Mouse (Mus musculus) intestine, embryonic 16.5 days (tissue): Measurements from ENCODE around the gene Slc22a8. TPM values are rescaled to one million over a fixed set of nuclear protein-coding genes. Genes with fewer than 3 reads are reported as not detected.
A peak's percentile ranks its signal among the peaks of the same experiment; 100 is the strongest.

Experiments used
- ATAC-seq: fragments of 200-750 bp; cut with Nextera tagmentation; 2 replicates; pipeline ENCODE4 v1.8.0; 2017; ENCODE audit warnings: moderate TSS enrichment, moderate library complexity
- H3K27ac ChIP-seq: fragments of 300-500 bp; sonication (generic); 2 replicates; pipeline ENCODE4 v1.5.1; 2014; ENCODE audit warnings: mild to moderate bottlenecking, low read length
- H3K27me3 ChIP-seq: fragments of 300-500 bp; sonication (generic); replicated peaks from 2 replicates; pipeline ENCODE4 v1.6.1; 2014; ENCODE audit warnings: low read length, control low read depth, mixed read lengths; ENCODE audit not compliant: control insufficient read depth, insufficient read depth
- H3K36me3 ChIP-seq: fragments of 300-500 bp; sonication (generic); 2 replicates; pipeline ENCODE4 v1.6.1; 2014; ENCODE audit warnings: low read length, control low read depth; ENCODE audit not compliant: control insufficient read depth, insufficient read depth
- H3K4me1 ChIP-seq: fragments of 300-500 bp; sonication (generic); 2 replicates; pipeline ENCODE4 v1.6.1; 2014; ENCODE audit warnings: low read length, control low read depth, mixed read lengths; ENCODE audit not compliant: control insufficient read depth, insufficient read depth
- H3K4me2 ChIP-seq: fragments of 300-500 bp; sonication (generic); 2 replicates; pipeline ENCODE4 v1.6.1; 2014; ENCODE audit warnings: low read depth, low read length, control low read depth
- H3K4me3 ChIP-seq: fragments of 300-500 bp; sonication (generic); 2 replicates; pipeline ENCODE4 v1.5.1; 2014; ENCODE audit warnings: mild to moderate bottlenecking, low read length
- H3K9ac ChIP-seq: fragments of 300-500 bp; sonication (generic); 2 replicates; pipeline ENCODE4 v1.6.1; 2014; ENCODE audit warnings: low read depth, low read length
- H3K9me3 ChIP-seq: fragments of 300-500 bp; sonication (generic); 2 replicates; pipeline ENCODE4 v1.6.1; 2016; ENCODE audit warnings: low read length, control low read depth; ENCODE audit not compliant: control insufficient read depth
- WGBS: fragments of 180-500 bp; shearing (Covaris S2); extraction: QIAGEN DNeasy Blood & Tissue Kit; methylation state at CpG from one replicate; pipeline ENCODE4 v1.1.7; 2014; 5-methylcytosine and 5-hydroxymethylcytosine counted together
- polyA plus RNA-seq: library from polyadenylated mRNA; unstranded; fragments of >200 nt; fragmentation: Nextera tagmentation; extraction: Ambion mirVana; gene quantifications from 2 replicates; pipeline ENCODE4 v1.2.1, GENCODE M21; 2015

The Slc22a8 gene
- polyA plus RNA-seq, 1 experiment from 2014 or later: 0.04 TPM

GRCm38 (mm10) chr19:8592873-8593408, 1.9 kb downstream of the Slc22a8 start:
- Histone ChIP-seq H3K27ac (no peak overlapping the region), H3K4me1 (0 out of 2 replicates have a peak, but pooled peaks cover 5% of the 10 kb centered on the region), H3K4me2 (no peak overlapping the region), H3K4me3 (no peak overlapping the region), H3K9me3 (no peaks in the 10 kb centered on the region), H3K9ac (no peak overlapping the region), H3K36me3 (no peaks in the 10 kb centered on the region), H3K27me3 (no peaks in the 10 kb centered on the region)
- ATAC-seq: no peak
- 54% methylated on average over 6 of the region's 6 CpGs for WGBS

DNA sequence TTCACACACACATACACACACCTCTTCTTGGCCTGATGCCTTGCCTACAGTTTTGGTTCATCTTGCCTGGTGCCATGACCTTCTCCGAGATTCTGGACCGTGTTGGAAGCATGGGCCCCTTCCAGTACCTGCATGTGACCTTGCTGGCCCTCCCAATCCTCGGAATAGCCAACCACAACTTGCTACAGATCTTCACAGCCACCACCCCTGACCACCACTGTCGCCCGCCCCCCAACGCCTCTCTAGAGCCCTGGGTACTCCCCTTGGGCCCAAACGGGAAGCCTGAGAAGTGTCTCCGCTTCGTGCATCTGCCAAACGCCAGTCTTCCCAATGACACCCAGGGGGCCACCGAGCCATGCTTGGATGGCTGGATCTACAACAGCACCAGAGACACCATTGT, 2.8 kb downstream of the Slc22a8 start:
- Histone ChIP-seq H3K9ac (no peak overlapping the region), H3K4me2 (no peak overlapping the region), H3K4me1 (0 out of 2 replicates have a peak, but pooled peaks cover 5% of the 10 kb centered on the region), H3K4me3 (no peak overlapping the region), H3K27ac (no peak overlapping the region), H3K36me3 (no peaks in the 10 kb centered on the region), H3K9me3 (no peaks in the 10 kb centered on the region), H3K27me3 (no peaks in the 10 kb centered on the region)
- ATAC-seq: no peak
- WGBS: 84% methylated on average over 11 of the region's 11 CpGs

- 0% methylated on average over 1 of the region's 1 CpGs for WGBS
- Histone ChIP-seq H3K4me1 (0 out of 2 replicates have a peak, but pooled peaks cover 5% of the 10 kb centered on the region), H3K36me3 (no peaks in the 10 kb centered on the region), H3K9ac (no peak overlapping the region), H3K9me3 (no peaks in the 10 kb centered on the region), H3K27ac (no peak overlapping the region), H3K27me3 (no peaks in the 10 kb centered on the region), H3K4me2 (no peak overlapping the region), H3K4me3 (no peak overlapping the region)
- ATAC-seq: 0 out of 2 replicates have a peak, but pooled peaks have one; percentile 36
These were observed 3.5 kb downstream of the Slc22a8 start for GRCm38 (mm10) chr19:8594518-8594917.

DNA sequence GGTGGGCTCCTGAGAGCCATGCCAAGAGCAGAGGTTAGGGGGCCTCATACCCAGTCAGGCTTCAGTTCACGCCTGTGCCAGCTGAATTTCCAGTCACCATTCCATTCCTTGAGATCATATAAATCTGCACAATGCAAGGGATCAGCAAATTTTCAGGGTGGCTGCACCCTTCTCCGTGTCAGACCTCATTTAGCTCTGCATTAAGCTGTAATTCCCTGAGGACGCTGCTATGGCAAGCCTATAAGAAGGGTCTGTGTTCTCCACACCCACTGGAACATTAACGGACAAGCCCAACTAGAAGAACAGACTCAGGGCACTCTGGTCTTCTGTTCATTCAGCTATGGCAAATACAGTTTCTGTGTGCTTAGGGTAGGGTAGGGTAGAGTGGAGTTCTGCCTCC, 6.2 kb downstream of the Slc22a8 start:
- 74% methylated on average over 4 of the region's 4 CpGs for WGBS
- H3K9me3 ChIP-seq: no peaks in the 10 kb centered on the region
- H3K9ac ChIP-seq: no peak overlapping the region
- H3K4me2 ChIP-seq: no peak overlapping the region
- H3K4me3 ChIP-seq: no peak overlapping the region
- ATAC-seq: no peak
- H3K27me3 ChIP-seq: no peaks in the 10 kb centered on the region
- no peak overlapping the region for H3K27ac ChIP-seq
- H3K4me1 ChIP-seq: 0 out of 2 replicates have a peak, but pooled peaks cover 5% of the 10 kb centered on the region
- no peaks in the 10 kb centered on the region for H3K36me3 ChIP-seq

- Histone ChIP-seq H3K27me3 (no peaks in the 10 kb centered on the region), H3K4me2 (no peak overlapping the region), H3K9ac (no peak overlapping the region), H3K9me3 (no peaks in the 10 kb centered on the region), H3K27ac (no peak overlapping the region), H3K4me3 (no peak overlapping the region), H3K36me3 (no peaks in the 10 kb centered on the region), H3K4me1 (0 out of 2 replicates have a peak, but pooled peaks cover 3% of the 10 kb centered on the region)
- WGBS: 71% methylated on average over 2 of the region's 2 CpGs
- ATAC-seq: no peak
These were observed 8.2 kb downstream of the Slc22a8 start for GRCm38 (mm10) chr19:8599229-8599628.

DNA sequence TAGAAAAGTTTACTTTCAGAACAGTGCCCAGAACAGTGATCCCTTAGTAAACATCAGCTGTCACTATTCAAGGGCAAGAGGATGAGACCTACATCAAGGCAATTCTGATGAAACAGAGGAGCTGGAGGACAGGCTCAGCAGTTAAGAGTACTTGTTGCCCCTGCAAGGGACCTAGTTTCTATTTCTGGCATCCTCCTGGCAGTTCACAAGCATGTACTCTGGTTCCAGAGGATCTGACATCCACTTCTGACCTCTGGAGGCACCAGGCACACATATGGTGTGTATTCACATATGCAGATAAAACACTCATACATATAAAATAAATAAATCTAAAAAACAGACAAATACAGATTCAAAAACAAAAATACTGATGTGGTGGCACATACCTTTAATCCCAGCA, 10.9 kb downstream of the Slc22a8 start:
- H3K4me3 ChIP-seq: no peak overlapping the region

GRCm38 (mm10) chr19:8602914-8603313, 11.9 kb downstream of the Slc22a8 start:
- ATAC-seq: peak; percentile 24
- no peaks in the 10 kb centered on the region for H3K36me3 ChIP-seq
- H3K4me1 ChIP-seq: no peaks in the 10 kb centered on the region
- no peak overlapping the region for H3K27ac ChIP-seq
- 59% methylated on average over 3 of the region's 3 CpGs for WGBS
- no peak overlapping the region for H3K4me3 ChIP-seq
- H3K9me3 ChIP-seq: no peaks in the 10 kb centered on the region
- no peak overlapping the region for H3K9ac ChIP-seq
- H3K27me3 ChIP-seq: no peaks in the 10 kb centered on the region
- no peak overlapping the region for H3K4me2 ChIP-seq

More for the DNA sequence above, 10.9 kb downstream of the Slc22a8 start:
- H3K27ac ChIP-seq: no peak overlapping the region
- no peaks in the 10 kb centered on the region for H3K36me3 ChIP-seq
- H3K9me3 ChIP-seq: no peaks in the 10 kb centered on the region
- H3K27me3 ChIP-seq: no peaks in the 10 kb centered on the region
- H3K4me2 ChIP-seq: no peak overlapping the region
- no peaks in the 10 kb centered on the region for H3K4me1 ChIP-seq
- ATAC-seq: no peak
- H3K9ac ChIP-seq: no peak overlapping the region

- WGBS: 89% methylated on average over 8 of the region's 8 CpGs
- no peaks in the 10 kb centered on the region for H3K9me3 ChIP-seq
- no peaks in the 10 kb centered on the region for H3K27me3 ChIP-seq
- no peak overlapping the region for H3K4me2 ChIP-seq
- no peaks in the 10 kb centered on the region for H3K4me1 ChIP-seq
- no peak overlapping the region for H3K9ac ChIP-seq
- H3K27ac ChIP-seq: no peak overlapping the region
- no peak overlapping the region for H3K4me3 ChIP-seq
- ATAC-seq: peak; percentile 78; the same call in 1 of the 2 replicates
- no peaks in the 10 kb centered on the region for H3K36me3 ChIP-seq
These were observed 13.6 kb downstream of the Slc22a8 start for GRCm38 (mm10) chr19:8604536-8605240.

DNA sequence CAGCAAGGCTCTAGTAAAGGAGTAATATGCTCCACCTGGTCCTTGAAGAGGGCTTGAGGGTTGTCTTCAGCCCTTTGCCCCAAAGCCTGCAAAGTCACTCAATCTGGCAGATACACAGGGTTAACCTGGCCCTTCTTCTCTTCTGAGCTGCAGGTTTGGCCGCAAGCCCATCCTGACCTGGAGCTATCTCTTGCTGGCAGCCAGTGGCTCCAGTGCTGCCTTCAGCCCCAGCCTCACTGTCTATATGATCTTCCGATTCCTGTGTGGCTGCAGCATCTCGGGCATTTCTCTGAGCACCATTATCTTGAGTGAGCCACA, 14.1 kb downstream of the Slc22a8 start:
- no peak overlapping the region for H3K4me3 ChIP-seq
- H3K4me1 ChIP-seq: no peaks in the 10 kb centered on the region
- H3K4me2 ChIP-seq: no peak overlapping the region
- no peaks in the 10 kb centered on the region for H3K27me3 ChIP-seq
- H3K9me3 ChIP-seq: no peaks in the 10 kb centered on the region
- no peaks in the 10 kb centered on the region for H3K36me3 ChIP-seq
- 83% methylated on average over 3 of the region's 3 CpGs for WGBS
- peak; percentile 75 for ATAC-seq
- H3K9ac ChIP-seq: no peak overlapping the region
- H3K27ac ChIP-seq: no peak overlapping the region
